8 mouse cellular contexts compared by ENCODE assay signal in the genomic region with DNA sequence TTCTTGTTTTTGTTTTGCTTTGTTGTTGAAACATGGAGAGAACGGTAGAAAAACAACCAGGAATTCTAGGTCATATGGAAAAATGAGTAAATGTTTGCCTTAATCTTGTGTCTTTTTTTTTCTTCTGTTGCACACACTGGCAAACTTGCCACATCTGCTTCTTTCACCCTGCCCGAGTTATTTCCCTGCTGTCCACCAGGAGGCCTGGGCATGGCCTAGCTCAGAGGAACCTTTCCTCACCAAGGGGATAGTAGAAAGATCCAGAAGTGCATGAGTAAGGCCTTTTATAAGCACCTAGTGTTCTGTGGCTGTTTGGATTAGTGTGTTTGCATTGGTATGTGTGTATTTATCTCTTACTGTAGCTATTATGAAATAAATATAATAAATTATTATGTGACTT. TPM values are rescaled to one million over a fixed set of nuclear protein-coding genes. Genes with fewer than 3 reads are reported as not detected.
DNase-seq lines count a peak whose midpoint lies in the region; ATAC-seq and TF ChIP-seq lines count a peak whose summit lies in the region.

No protein-coding gene starts in this region.

- H3K9ac ChIP-seq in kidney, embryonic 15.5 days = no peak overlapping the region
- H3K9ac ChIP-seq in lung, postnatal 0 days (replicated peaks; ENCODE audit: low read depth) = no peak overlapping the region

- H3K27me3 ChIP-seq in kidney, adult 2 months (replicated peaks; ENCODE audit: control insufficient read depth, insufficient read depth, low read length) = no peaks in the 10 kb centered on the region
- no peaks in the 10 kb centered on the region for H3K27me3 ChIP-seq in kidney, embryonic 15.5 days
- no peaks in the 10 kb centered on the region for H3K27me3 ChIP-seq in E14TG2a.4 (ENCODE audit: insufficient read depth, low read length)
- H3K27me3 ChIP-seq in lung, postnatal 0 days (replicated peaks; ENCODE audit: insufficient read depth, low read length) = no peaks in the 10 kb centered on the region

- H3K4me2 ChIP-seq in kidney, embryonic 15.5 days = no peak overlapping the region
- no peak overlapping the region for H3K4me2 ChIP-seq in lung, postnatal 0 days (replicated peaks; ENCODE audit: low read depth, low read length)

- peak; percentile 73 for TF ChIP-seq CTCF in kidney, adult 2 months (conservative IDR thresholded peaks at IDR 0.05; ENCODE audit: insufficient read depth, insufficient read length, low read depth, low read length)
- TF ChIP-seq CTCF in E14TG2a.4 (conservative IDR thresholded peaks at IDR 0.05; ENCODE audit: low read length) = peak; percentile 34
- peak; percentile 70 for TF ChIP-seq CTCF in lung, postnatal 0 days (IDR thresholded peaks at IDR 0.05)

- no peak for TF ChIP-seq POLR2A in kidney, adult 2 months (IDR thresholded peaks at IDR 0.05; ENCODE audit: low read depth, low read length)

- no peaks in the 10 kb centered on the region for H3K4me1 ChIP-seq in kidney, adult 2 months (ENCODE audit: control insufficient read depth, insufficient read depth, low read length)
- no peaks in the 10 kb centered on the region for H3K4me1 ChIP-seq in kidney, embryonic 15.5 days
- no peaks in the 10 kb centered on the region for H3K4me1 ChIP-seq in E14TG2a.4 (replicated peaks; ENCODE audit: low read depth, low read length)
- no peaks in the 10 kb centered on the region for H3K4me1 ChIP-seq in lung, postnatal 0 days (ENCODE audit: insufficient read depth, low read depth, low read length)

- no peak overlapping the region for H3K27ac ChIP-seq in kidney, adult 2 months (ENCODE audit: insufficient read depth, low read depth, low read length)
- H3K27ac ChIP-seq in kidney, embryonic 15.5 days = no peak overlapping the region
- no peak overlapping the region for H3K27ac ChIP-seq in lung, postnatal 0 days (ENCODE audit: low read length)

- H3K4me3 ChIP-seq in kidney, adult 2 months (ENCODE audit: insufficient read depth, low read depth, low read length) = no peak overlapping the region
- H3K4me3 ChIP-seq in kidney, embryonic 15.5 days (replicated peaks) = no peak overlapping the region
- H3K4me3 ChIP-seq in E14TG2a.4 (replicated peaks; ENCODE audit: low read length) = no peak overlapping the region
- no peak overlapping the region for H3K4me3 ChIP-seq in lung, postnatal 0 days (ENCODE audit: low read depth, low read length)

- 48% methylated on average over 2 of the region's 2 CpGs for WGBS in kidney, adult 2 months
- 59% methylated on average over 2 of the region's 2 CpGs for WGBS in kidney, embryonic 15.5 days
- 53% methylated on average over 2 of the region's 2 CpGs for WGBS in lung, postnatal 0 days

- no peaks in the 10 kb centered on the region for H3K36me3 ChIP-seq in kidney, adult 2 months (ENCODE audit: control insufficient read depth, insufficient read depth, low read length)
- no peaks in the 10 kb centered on the region for H3K36me3 ChIP-seq in kidney, embryonic 15.5 days
- H3K36me3 ChIP-seq in E14TG2a.4 (ENCODE audit: insufficient read depth, low read length) = no peaks in the 10 kb centered on the region
- no peaks in the 10 kb centered on the region for H3K36me3 ChIP-seq in lung, postnatal 0 days (ENCODE audit: insufficient read depth, low read length)

- ATAC-seq in kidney, embryonic 15.5 days (replicated peaks; ENCODE audit: low FRiP score) = no peak
- 0 out of 2 replicates have a peak, but pooled peaks have one; percentile 43 for ATAC-seq in lung, postnatal 0 days

- no peak for TF ChIP-seq EP300 in lung, postnatal 0 days (IDR thresholded peaks at IDR 0.05)

- peak; percentile 63 for DNase-seq in kidney, adult 2 months
- peak; percentile 13 for DNase-seq in adrenal gland, postnatal 25 days
- DNase-seq in lung, postnatal 0 days (ENCODE audit: low spot score) = peak; percentile 58
- no peak for DNase-seq in frontal cortex, postnatal 25 days (ENCODE audit: low spot score in 2 of 2)
- DNase-seq in right cerebral cortex, postnatal 4 days = no peak
- no peak for DNase-seq in layer of hippocampus, adult 18-20 months (ENCODE audit: low spot score in 2 of 2)

- no peaks in the 10 kb centered on the region for H3K9me3 ChIP-seq in kidney, embryonic 15.5 days (replicated peaks)
- no peaks in the 10 kb centered on the region for H3K9me3 ChIP-seq in E14TG2a.4 (ENCODE audit: low read length)
- no peaks in the 10 kb centered on the region for H3K9me3 ChIP-seq in lung, postnatal 0 days (ENCODE audit: low read length)

RNA-seq across cellular contexts. Expression of a gene that starts 34.2 kb away (rescaled TPM):
- 9.5 and 9.8 TPM in 2 replicates for polyA plus RNA-seq in kidney, adult 2 months (2012; rRNA removed)
- 3.9 and 6.0 TPM in 2 replicates for polyA plus RNA-seq in kidney, embryonic 15.5 days (2015; fragmentation: Nextera tagmentation; extraction: Ambion mirVana)
- 9.2 and 13.2 TPM in 2 replicates for total RNA-seq in adrenal gland, postnatal 25 days (2021)
- polyA plus RNA-seq in lung, postnatal 0 days (2015; fragmentation: Nextera tagmentation; extraction: Ambion mirVana) = 84.8 and 99.3 TPM in 2 replicates
- not detected for total RNA-seq in layer of hippocampus, adult 18-20 months (2021)

Comparison
In these comparisons a context has a peak if more than half of its experiments do, and no peak if none do; other contexts are left out.
1. DNase-seq: peak in kidney, adult 2 months (single experiment), adrenal gland, postnatal 25 days (single experiment) and lung, postnatal 0 days (single experiment); none in frontal cortex, postnatal 25 days (0 of 2), right cerebral cortex, postnatal 4 days (single experiment) and layer of hippocampus, adult 18-20 months (0 of 2).
2. Peak in every context shown above with its lines, with median percentiles within 50 percentile points of each other: CTCF ChIP-seq.